Mouse (Mus musculus) G1E (cell line): ENCODE results near the gene Alg1. TPM values are rescaled to one million over a fixed set of nuclear protein-coding genes. Genes with fewer than 3 reads are reported as not detected.
A peak's percentile ranks its signal among the peaks of the same experiment; 100 is the strongest.

Source experiments
- ATAC-seq: 2 replicates; pipeline ENCODE4 v1.8.0; 2016; ENCODE audit warnings: mild to moderate bottlenecking; ENCODE audit not compliant: insufficient number of reproducible peaks, poor library complexity, low FRiP score, severe bottlenecking; ENCODE audit errors: extremely low read depth
- DNase-seq: peaks from one replicate; pipeline ENCODE4 v3.0.0; 2012; ENCODE audit warnings: low spot score
- H3K27me3 ChIP-seq: 2 replicates; pipeline ENCODE4 v1.6.1; 2012; ENCODE audit warnings: mild to moderate bottlenecking, low read length, inconsistent platforms; ENCODE audit not compliant: insufficient read depth
- H3K36me3 ChIP-seq: replicated peaks from 2 replicates; pipeline ENCODE3; 2012; ENCODE audit warnings: mild to moderate bottlenecking, inconsistent platforms
- H3K4me1 ChIP-seq: 2 replicates; pipeline ENCODE4 v1.6.1; 2012; ENCODE audit warnings: low read depth, low read length, inconsistent platforms, mixed read lengths; ENCODE audit not compliant: insufficient read depth
- H3K4me3 ChIP-seq: 2 replicates; pipeline ENCODE4 v1.5.1; 2012; ENCODE audit warnings: low read depth, mild to moderate bottlenecking, inconsistent platforms, low read length, moderate library complexity, mixed read lengths
- H3K9me3 ChIP-seq: replicated peaks from 2 replicates; pipeline ENCODE4 v1.6.1; 2012; ENCODE audit warnings: inconsistent platforms
- CTCF ChIP-seq: IDR thresholded peaks from 2 replicates; pipeline ENCODE4 v1.5.1; 2012; ENCODE audit warnings: low read depth, low read length, inconsistent platforms, mixed read lengths
- GATA1 ChIP-seq: IDR thresholded peaks from 2 replicates; pipeline ENCODE4 v1.6.1; 2012; ENCODE audit warnings: borderline replicate concordance, low read length, inconsistent platforms, mixed read lengths
- GATA2 ChIP-seq: IDR thresholded peaks from 2 replicates; pipeline ENCODE4 v1.6.1; 2012; ENCODE audit warnings: low read depth, low read length, inconsistent platforms, borderline replicate concordance
- POLR2AphosphoS5 ChIP-seq: IDR thresholded peaks from 2 replicates; pipeline ENCODE4 v1.6.1; 2012; ENCODE audit warnings: low read depth, low read length, inconsistent platforms; ENCODE audit not compliant: insufficient replicate concordance
- TAL1 ChIP-seq: conservative IDR thresholded peaks from 2 replicates; pipeline ENCODE4 v1.6.1; 2012; ENCODE audit warnings: low read depth, low read length, inconsistent platforms, mixed read lengths
- polyA plus RNA-seq: library from polyadenylated mRNA; stranded (reverse); fragments of >175 nt; gene quantifications from 2 replicates; pipeline ENCODE4 v1.2.3, GENCODE M21; 2012
- total RNA-seq, 2 experiments: library from RNA; stranded (forward) in 1 of 2; stranded (reverse) in 1 of 2; fragments of 200-1000 nt in 1 of 2; fragments of >200 nt in 1 of 2; fragmentation: Nextera tagmentation in 1 of 2; gene quantifications; 2 replicates each; pipeline ENCODE4 v1.2.3; 2014 to 2017

Gene Alg1
- total and polyA plus RNA-seq, 3 experiments = 5.3 to 19.6 (median 13.4) TPM

GRCm38 (mm10) chr16:5255081-5255740, 21.8 kb downstream of the Alg1 start:
- DNase-seq (no peak), ATAC-seq (no peak)
- H3K27me3 ChIP-seq = peaks cover 3% of the 10 kb centered on the region
- no peaks in the 10 kb centered on the region for H3K9me3 ChIP-seq
- H3K4me3 ChIP-seq = peak overlapping the region; percentile 73
- H3K4me1 ChIP-seq = peaks cover 36% of the 10 kb centered on the region
- peaks cover 39% of the 10 kb centered on the region for H3K36me3 ChIP-seq
- TF ChIP-seq GATA1 (no peak), GATA2 (no peak), POLR2AphosphoS5 (no peak), CTCF (no peak), TAL1 (no peak)

GRCm38 (mm10) chr16:5255779-5256496, 22.5 kb downstream of the Alg1 start, which contains the start of gene Eef2kmt:
Eef2kmt (minus strand) TSS chr16:5255983.
- peak within 1 kb of the TSS; percentile 73 for H3K4me3 ChIP-seq
- ATAC-seq = peak; percentile 93

GRCm38 (mm10) chr16:5263156-5263555, 29.7 kb downstream of the Alg1 start:
- TF ChIP-seq GATA1 (no peak), POLR2AphosphoS5 (no peak), TAL1 (no peak), CTCF (no peak), GATA2 (no peak)
- no peak overlapping the region for H3K4me3 ChIP-seq
- peaks cover 5% of the 10 kb centered on the region; the same call in 1 of the 2 replicates for H3K27me3 ChIP-seq
- H3K9me3 ChIP-seq = no peaks in the 10 kb centered on the region
- no peaks in the 10 kb centered on the region for H3K4me1 ChIP-seq
- DNase-seq (no peak), ATAC-seq (no peak)
- no peaks in the 10 kb centered on the region for H3K36me3 ChIP-seq

More at GRCm38 (mm10) chr16:5255779-5256496, 22.5 kb downstream of the Alg1 start, which contains the start of gene Eef2kmt:
- no peaks in the 10 kb centered on the region for H3K9me3 ChIP-seq
- H3K4me1 ChIP-seq = peaks cover 32% of the 10 kb centered on the region
- peak; percentile 96 for DNase-seq
- TF ChIP-seq CTCF (no peak), GATA2 (no peak), TAL1 (no peak), POLR2AphosphoS5 (no peak), GATA1 (no peak)
- peaks cover 3% of the 10 kb centered on the region for H3K27me3 ChIP-seq
- peaks cover 32% of the 10 kb centered on the region for H3K36me3 ChIP-seq

- TF ChIP-seq POLR2AphosphoS5 (no peak), GATA1 (no peak), CTCF (no peak), GATA2 (no peak), TAL1 (no peak)
- Histone ChIP-seq H3K27me3 (peaks cover 5% of the 10 kb centered on the region; the same call in 1 of the 2 replicates), H3K4me1 (no peaks in the 10 kb centered on the region), H3K36me3 (no peaks in the 10 kb centered on the region), H3K9me3 (no peaks in the 10 kb centered on the region), H3K4me3 (no peak overlapping the region)
- ATAC-seq (no peak), DNase-seq (no peak)
Measured at GRCm38 (mm10) chr16:5263926-5264325, 30.5 kb downstream of the Alg1 start.

GRCm38 (mm10) chr16:5271411-5272035, 38.1 kb downstream of the Alg1 start:
- H3K4me1 ChIP-seq = no peaks in the 10 kb centered on the region
- no peak overlapping the region for H3K4me3 ChIP-seq
- ATAC-seq = no peak
- DNase-seq = no peak
- no peaks in the 10 kb centered on the region; the same call in none of the 2 replicates for H3K27me3 ChIP-seq
- TF ChIP-seq TAL1 (no peak), CTCF (no peak), GATA1 (no peak), POLR2AphosphoS5 (no peak), GATA2 (no peak)
- H3K9me3 ChIP-seq = no peaks in the 10 kb centered on the region
- no peaks in the 10 kb centered on the region for H3K36me3 ChIP-seq

- H3K36me3 ChIP-seq = no peaks in the 10 kb centered on the region
- H3K4me1 ChIP-seq = no peaks in the 10 kb centered on the region
- no peak for TF ChIP-seq GATA1
- H3K4me3 ChIP-seq = no peak overlapping the region
- ATAC-seq (no peak), DNase-seq (no peak)
- no peaks in the 10 kb centered on the region for H3K9me3 ChIP-seq
- H3K27me3 ChIP-seq = no peaks in the 10 kb centered on the region; the same call in none of the 2 replicates
Measured at GRCm38 (mm10) chr16:5272371-5272770, 39.0 kb downstream of the Alg1 start.
